Mouse (Mus musculus): ENCODE measurements at regions not wholly inside any gene's neighbourhood (a gene's known extent, or its start where the extent isn't known, plus 50 kb on each side); places are given as distances from the start of the nearest gene placed in this dataset.
"Not testable (repeated sequence)": the region's sequence is repeated elsewhere in the genome, so short reads cannot be mapped to it uniquely, and the experiment has no call there.

GRCm38 (mm10) chr5:68275558-68276263, 244.1 kb downstream of the Grxcr1 start:
- Histone ChIP-seq H3K4me1 (replicated peaks; ENCODE audit: control insufficient read depth in 2 of 2, insufficient read depth in 2 of 2, low read length in 1 of 2) (no peaks in the 10 kb centered on the region), H3K27me3 (ENCODE audit: control insufficient read depth, insufficient read depth, low read length) (no peaks in the 10 kb centered on the region), H3K27ac (no peak overlapping the region), H3K4me2 (ENCODE audit: low read depth) (no peak overlapping the region), H3K4me3 (ENCODE audit: insufficient read depth in 1 of 2, low read depth in 2 of 2, low read length in 2 of 2) (no peak overlapping the region), H3K9me3 (ENCODE audit: control insufficient read depth, low read length) (no peaks in the 10 kb centered on the region), H3K9ac (replicated peaks) (no peak overlapping the region), H3K36me3 (replicated peaks; ENCODE audit: control insufficient read depth, insufficient read depth, low read depth) (no peaks in the 10 kb centered on the region)
- TF ChIP-seq CTCF (IDR thresholded peaks at IDR 0.05; ENCODE audit: low read depth) (no peak), EP300 (IDR thresholded peaks at IDR 0.05; ENCODE audit: low read depth) (no peak)
- no peak for ATAC-seq (ENCODE audit: insufficient read depth)
- DNase-seq (ENCODE audit: low read depth in 3 of 3, low spot score in 3 of 3) = no peak
- WGBS (ENCODE audit: insufficient replicate concordance) = 54% methylated on average over 5 of the region's 5 CpGs

GRCm38 (mm10) chr5:68295774-68296173, 264.1 kb downstream of the Grxcr1 start:
- ATAC-seq (ENCODE audit: insufficient read depth); H3K9me3 ChIP-seq (ENCODE audit: control insufficient read depth, low read length); H3K9ac ChIP-seq (replicated peaks); H3K36me3 ChIP-seq (replicated peaks; ENCODE audit: control insufficient read depth, insufficient read depth, low read depth); H3K27me3 ChIP-seq (ENCODE audit: control insufficient read depth, insufficient read depth, low read length); DNase-seq (ENCODE audit: low read depth in 3 of 3, low spot score in 3 of 3); H3K4me1 ChIP-seq (replicated peaks; ENCODE audit: control insufficient read depth in 2 of 2, insufficient read depth in 2 of 2, low read length in 1 of 2); H3K4me3 ChIP-seq (ENCODE audit: insufficient read depth in 1 of 2, low read depth in 2 of 2, low read length in 2 of 2); H3K4me2 ChIP-seq (ENCODE audit: low read depth); H3K27ac ChIP-seq: not testable (repeated sequence)
- 72% methylated on average over 2 of the region's 2 CpGs for WGBS (ENCODE audit: insufficient replicate concordance)

- H3K9ac ChIP-seq (replicated peaks) = no peak overlapping the region
- no peak for ATAC-seq (ENCODE audit: insufficient read depth)
- 52% methylated on average over 3 of the region's 3 CpGs for WGBS (ENCODE audit: insufficient replicate concordance)
These were observed 281.6 kb downstream of the Grxcr1 start for GRCm38 (mm10) chr5:68313187-68313586.

DNA sequence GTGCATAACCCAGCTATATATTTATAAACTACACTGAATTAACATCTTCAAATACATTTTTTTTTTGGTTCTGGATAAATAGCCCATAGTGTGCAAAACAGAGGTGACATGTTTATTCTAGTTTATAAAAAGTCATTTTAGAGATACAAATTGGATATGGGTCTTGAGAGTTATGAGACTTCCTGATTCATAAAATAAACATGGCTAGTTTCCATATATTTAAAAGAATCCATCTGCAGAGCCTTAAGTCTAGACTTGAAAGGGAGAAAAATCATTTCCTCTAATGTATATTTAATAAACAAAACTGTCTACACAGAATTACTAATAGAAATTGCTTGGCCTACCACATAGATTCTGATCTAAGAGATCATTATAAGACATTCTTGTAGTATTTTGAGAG, 287.3 kb downstream of the Grxcr1 start:
- Histone ChIP-seq H3K9ac (replicated peaks) (no peak overlapping the region), H3K27ac (no peak overlapping the region), H3K4me3 (ENCODE audit: insufficient read depth in 1 of 2, low read depth in 2 of 2, low read length in 2 of 2) (no peak overlapping the region), H3K27me3 (ENCODE audit: control insufficient read depth, insufficient read depth, low read length) (no peaks in the 10 kb centered on the region), H3K36me3 (replicated peaks; ENCODE audit: control insufficient read depth, insufficient read depth, low read depth) (no peaks in the 10 kb centered on the region), H3K4me2 (ENCODE audit: low read depth) (no peak overlapping the region), H3K4me1 (replicated peaks; ENCODE audit: control insufficient read depth in 2 of 2, insufficient read depth in 2 of 2, low read length in 1 of 2) (no peaks in the 10 kb centered on the region), H3K9me3 (ENCODE audit: control insufficient read depth, low read length) (no peaks in the 10 kb centered on the region)
- no peak for ATAC-seq (ENCODE audit: insufficient read depth)
- DNase-seq (ENCODE audit: low read depth in 3 of 3, low spot score in 3 of 3) = no peak
- TF ChIP-seq EP300 (IDR thresholded peaks at IDR 0.05; ENCODE audit: low read depth) (no peak), CTCF (IDR thresholded peaks at IDR 0.05; ENCODE audit: low read depth) (no peak)

More at GRCm38 (mm10) chr5:68313187-68313586, 281.6 kb downstream of the Grxcr1 start:
- no peak overlapping the region for H3K4me3 ChIP-seq (ENCODE audit: insufficient read depth in 1 of 2, low read depth in 2 of 2, low read length in 2 of 2)
- H3K9me3 ChIP-seq (ENCODE audit: control insufficient read depth, low read length) = no peaks in the 10 kb centered on the region
- TF ChIP-seq CTCF (IDR thresholded peaks at IDR 0.05; ENCODE audit: low read depth) (no peak), EP300 (IDR thresholded peaks at IDR 0.05; ENCODE audit: low read depth) (no peak)
- H3K27ac ChIP-seq = no peak overlapping the region
- DNase-seq (ENCODE audit: low read depth in 3 of 3, low spot score in 3 of 3) = no peak
- H3K4me2 ChIP-seq (ENCODE audit: low read depth) = no peak overlapping the region
- H3K27me3 ChIP-seq (ENCODE audit: control insufficient read depth, insufficient read depth, low read length) = no peaks in the 10 kb centered on the region
- H3K36me3 ChIP-seq (replicated peaks; ENCODE audit: control insufficient read depth, insufficient read depth, low read depth) = no peaks in the 10 kb centered on the region
- H3K4me1 ChIP-seq (replicated peaks; ENCODE audit: control insufficient read depth in 2 of 2, insufficient read depth in 2 of 2, low read length in 1 of 2) = no peaks in the 10 kb centered on the region

DNA sequence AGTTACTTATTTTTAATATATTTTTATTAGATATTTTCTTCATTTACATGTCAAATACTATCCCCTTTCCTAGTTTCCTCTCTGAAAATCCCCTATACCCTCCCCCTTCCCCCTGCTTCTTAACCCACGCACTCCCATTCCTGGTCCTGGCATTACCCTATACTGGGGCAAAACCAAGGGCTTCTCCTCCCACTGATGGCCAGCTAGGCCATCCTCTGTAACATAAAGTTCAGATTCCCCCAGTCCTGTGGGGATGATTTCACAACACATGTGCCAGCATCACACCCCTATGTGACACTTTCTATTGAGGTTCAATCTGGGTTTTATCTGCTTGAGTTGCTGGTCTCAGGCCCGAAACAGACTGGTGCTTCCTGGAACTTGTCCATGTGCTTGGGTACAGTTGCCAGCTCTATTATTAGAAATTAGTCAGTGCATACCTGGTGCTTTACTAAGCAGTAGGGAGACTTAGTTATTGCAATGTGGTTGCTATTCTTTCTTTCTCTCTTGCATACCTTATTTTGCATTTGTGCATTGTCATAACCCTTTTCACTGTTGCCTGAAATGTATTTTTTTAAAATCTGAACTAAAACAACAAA, 295.5 kb downstream of the Grxcr1 start:
- no peaks in the 10 kb centered on the region for H3K27me3 ChIP-seq (ENCODE audit: control insufficient read depth, insufficient read depth, low read length)
- H3K9me3 ChIP-seq (ENCODE audit: control insufficient read depth, low read length) = no peaks in the 10 kb centered on the region
- TF ChIP-seq CTCF (IDR thresholded peaks at IDR 0.05; ENCODE audit: low read depth) (no peak), EP300 (IDR thresholded peaks at IDR 0.05; ENCODE audit: low read depth) (no peak)
- no peak overlapping the region for H3K9ac ChIP-seq (replicated peaks)
- no peak for ATAC-seq (ENCODE audit: insufficient read depth)
- no peak overlapping the region for H3K4me3 ChIP-seq (ENCODE audit: insufficient read depth in 1 of 2, low read depth in 2 of 2, low read length in 2 of 2)
- no peak for DNase-seq (ENCODE audit: low read depth in 3 of 3, low spot score in 3 of 3)
- H3K4me2 ChIP-seq (ENCODE audit: low read depth) = no peak overlapping the region
- WGBS (ENCODE audit: insufficient replicate concordance) = 49% methylated on average over 2 of the region's 2 CpGs
- H3K27ac ChIP-seq = no peak overlapping the region
- H3K36me3 ChIP-seq (replicated peaks; ENCODE audit: control insufficient read depth, insufficient read depth, low read depth) = no peaks in the 10 kb centered on the region
- no peaks in the 10 kb centered on the region for H3K4me1 ChIP-seq (replicated peaks; ENCODE audit: control insufficient read depth in 2 of 2, insufficient read depth in 2 of 2, low read length in 1 of 2)

Measured in liver, embryonic 14.5 days (tissue).